8 mouse cellular contexts compared by ENCODE assay signal in the genomic region with DNA sequence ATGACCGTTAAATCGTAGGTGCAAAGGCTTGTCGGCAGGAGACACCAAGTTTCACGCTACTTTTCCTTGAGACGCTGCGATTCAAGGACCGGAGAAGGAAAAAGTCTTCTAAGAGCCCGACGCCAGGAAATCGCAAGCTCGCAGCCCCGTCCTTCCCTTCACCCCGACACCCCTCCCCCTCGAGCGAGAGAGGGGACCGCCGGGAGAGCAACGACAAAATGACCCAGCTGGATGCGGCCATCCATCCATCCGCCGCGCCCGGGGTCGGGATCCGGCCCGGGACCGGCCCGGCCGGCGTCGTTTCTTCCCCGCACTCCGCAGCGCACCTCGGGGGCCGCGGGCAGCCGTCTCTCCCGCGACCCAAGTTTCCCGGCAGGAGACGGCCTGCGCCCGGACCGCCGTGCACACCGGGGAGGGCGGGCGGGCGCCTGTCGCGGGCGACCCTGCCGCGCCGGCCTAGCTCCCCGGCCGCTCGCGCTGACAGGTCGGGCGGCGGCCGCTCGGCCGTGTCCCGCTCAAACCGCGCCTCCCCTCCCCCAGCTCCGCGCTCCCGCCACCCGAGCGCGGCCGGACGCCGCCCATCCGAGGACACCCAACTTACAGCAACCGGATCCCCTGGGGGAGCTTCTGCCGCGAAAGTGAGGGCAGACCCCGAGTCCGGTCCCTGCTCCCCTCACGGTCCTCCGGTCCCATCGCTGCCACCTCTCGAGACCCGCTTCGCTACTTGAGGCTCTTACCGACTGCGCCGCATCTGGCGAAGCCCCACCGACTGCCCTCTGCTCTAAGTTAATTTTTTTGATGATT. TPM values are rescaled to one million over a fixed set of nuclear protein-coding genes. Genes with fewer than 3 reads are reported as not detected.
DNase-seq lines count a peak whose midpoint lies in the region; ATAC-seq and TF ChIP-seq lines count a peak whose summit lies in the region.

No protein-coding gene starts in this region.

- peak overlapping the region; percentile 96 for H3K9ac ChIP-seq in embryonic facial prominence, embryonic 14.5 days (ENCODE audit: low read depth, low read length)
- H3K9ac ChIP-seq in heart, embryonic 14.5 days (ENCODE audit: low read length) = peak overlapping the region; percentile 98
- peak overlapping the region; percentile 75 for H3K9ac ChIP-seq in lung, postnatal 0 days (replicated peaks; ENCODE audit: low read depth)

- peak; percentile 58 for DNase-seq in CD4-positive, CD25-positive, alpha-beta regulatory T cell, adult 2 months (ENCODE audit: low read depth, low spot score)
- DNase-seq in adrenal gland, postnatal 14 days = peak; percentile 81
- DNase-seq in embryonic facial prominence, embryonic 14.5 days (ENCODE audit: low spot score) = peak; percentile 74
- DNase-seq in kidney, postnatal 10 days = peak; percentile 77
- peak; percentile 81 for DNase-seq in lung, postnatal 0 days (ENCODE audit: low spot score)
- DNase-seq in ovary, postnatal 10 days (ENCODE audit: low spot score) = peak; percentile 35
- peak; percentile 53 to 66 for DNase-seq in thymus, postnatal 36 days

- no peaks in the 10 kb centered on the region for H3K4me1 ChIP-seq in embryonic facial prominence, embryonic 14.5 days (ENCODE audit: control insufficient read depth, insufficient read depth, low read length)
- peaks cover 0 to 15% of the 10 kb centered on the region in 2 experiments; a peak in 2 of 4 replicates for H3K4me1 ChIP-seq in heart, embryonic 14.5 days (ENCODE audit: control insufficient read depth in 2 of 2, insufficient read depth in 2 of 2, low read length in 2 of 2)
- H3K4me1 ChIP-seq in lung, postnatal 0 days (ENCODE audit: insufficient read depth, low read depth, low read length) = no peaks in the 10 kb centered on the region

- TF ChIP-seq EP300 in lung, postnatal 0 days (IDR thresholded peaks at IDR 0.05) = no peak

- under 1% methylated on average over 38 of the region's 95 CpGs for WGBS in embryonic facial prominence, embryonic 14.5 days
- under 1% methylated on average over 88 of the region's 95 CpGs for WGBS in heart, embryonic 14.5 days
- WGBS in lung, postnatal 0 days = under 1% methylated on average over 52 of the region's 95 CpGs

- TF ChIP-seq CTCF in lung, postnatal 0 days (IDR thresholded peaks at IDR 0.05) = no peak

- no peaks in the 10 kb centered on the region for H3K27me3 ChIP-seq in embryonic facial prominence, embryonic 14.5 days (replicated peaks; ENCODE audit: control insufficient read depth, insufficient read depth, low read length)
- no peaks in the 10 kb centered on the region for H3K27me3 ChIP-seq in heart, embryonic 14.5 days (ENCODE audit: control insufficient read depth, insufficient read depth, low read length)
- H3K27me3 ChIP-seq in lung, postnatal 0 days (replicated peaks; ENCODE audit: insufficient read depth, low read length) = no peaks in the 10 kb centered on the region

- ATAC-seq in embryonic facial prominence, embryonic 14.5 days (ENCODE audit: low read depth) = peak; percentile 69
- ATAC-seq in heart, embryonic 14.5 days (ENCODE audit: insufficient number of reproducible peaks, insufficient read depth, low FRiP score, low read depth) = peak; percentile 74
- peak; percentile 69 for ATAC-seq in lung, postnatal 0 days

- peak overlapping the region; percentile 82 for H3K4me2 ChIP-seq in embryonic facial prominence, embryonic 14.5 days (ENCODE audit: low read depth, low read length)
- peak overlapping the region; percentile 81 for H3K4me2 ChIP-seq in heart, embryonic 14.5 days (ENCODE audit: low read length)
- H3K4me2 ChIP-seq in lung, postnatal 0 days (replicated peaks; ENCODE audit: low read depth, low read length) = peak overlapping the region; percentile 74

- no peaks in the 10 kb centered on the region for H3K36me3 ChIP-seq in embryonic facial prominence, embryonic 14.5 days (ENCODE audit: control insufficient read depth, insufficient read depth, low read length)
- H3K36me3 ChIP-seq in heart, embryonic 14.5 days (ENCODE audit: control insufficient read depth, insufficient read depth, low read length) = no peaks in the 10 kb centered on the region
- no peaks in the 10 kb centered on the region for H3K36me3 ChIP-seq in lung, postnatal 0 days (ENCODE audit: insufficient read depth, low read length)

- H3K4me3 ChIP-seq in embryonic facial prominence, embryonic 14.5 days (ENCODE audit: low read depth, low read length) = peak overlapping the region; percentile 94
- H3K4me3 ChIP-seq in heart, embryonic 14.5 days (ENCODE audit: control insufficient read depth in 1 of 2, insufficient read depth in 1 of 2, low read depth in 1 of 2, low read length in 2 of 2) = peak overlapping the region; percentile 91 to 94
- H3K4me3 ChIP-seq in lung, postnatal 0 days (ENCODE audit: low read depth, low read length) = peak overlapping the region; percentile 87

- H3K27ac ChIP-seq in embryonic facial prominence, embryonic 14.5 days (replicated peaks; ENCODE audit: low read depth, low read length) = peak overlapping the region; percentile 95
- H3K27ac ChIP-seq in heart, embryonic 14.5 days (replicated peaks in 1 of 2; ENCODE audit: control insufficient read depth in 1 of 2, insufficient read depth in 1 of 2, low read depth in 2 of 2, low read length in 2 of 2) = peak overlapping the region; percentile 95 to 98
- peak overlapping the region; percentile 94 for H3K27ac ChIP-seq in lung, postnatal 0 days (ENCODE audit: low read length)

- H3K9me3 ChIP-seq in embryonic facial prominence, embryonic 14.5 days (ENCODE audit: control insufficient read depth, low read length) = no peaks in the 10 kb centered on the region
- no peaks in the 10 kb centered on the region for H3K9me3 ChIP-seq in heart, embryonic 14.5 days (ENCODE audit: control insufficient read depth, low read length)
- no peaks in the 10 kb centered on the region for H3K9me3 ChIP-seq in lung, postnatal 0 days (ENCODE audit: low read length)

RNA-seq across cellular contexts. Expression of a gene that starts 40.8 kb away (rescaled TPM):
- 0.26 and 0.41 TPM in 2 replicates for total RNA-seq in adrenal gland, postnatal 14 days (2021)
- 0.85 and 1.2 TPM in 2 replicates for polyA plus RNA-seq in embryonic facial prominence, embryonic 14.5 days (2014; fragmentation: Nextera tagmentation; extraction: Ambion mirVana)
- 0.51 and 0.74 TPM in 2 replicates for polyA plus RNA-seq in heart, embryonic 14.5 days (2014; fragmentation: Nextera tagmentation; extraction: Ambion mirVana)
- 7.6 and 12.1 TPM in 2 replicates for polyA plus RNA-seq in lung, postnatal 0 days (2015; fragmentation: Nextera tagmentation; extraction: Ambion mirVana)

RNA-seq across cellular contexts. Expression of a gene that starts 50.0 kb away (rescaled TPM):
- total RNA-seq in adrenal gland, postnatal 14 days (2021) = 7.6 and 7.7 TPM in 2 replicates
- polyA plus RNA-seq in embryonic facial prominence, embryonic 14.5 days (2014; fragmentation: Nextera tagmentation; extraction: Ambion mirVana) = 22.3 and 23.9 TPM in 2 replicates
- 12.6 and 16.3 TPM in 2 replicates for polyA plus RNA-seq in heart, embryonic 14.5 days (2014; fragmentation: Nextera tagmentation; extraction: Ambion mirVana)
- 23.4 and 24.4 TPM in 2 replicates for polyA plus RNA-seq in lung, postnatal 0 days (2015; fragmentation: Nextera tagmentation; extraction: Ambion mirVana)

Comparison
In these comparisons a context has a peak if more than half of its experiments do, and no peak if none do; other contexts are left out.
1. Peak in every context shown above with its lines: DNase-seq, ATAC-seq, H3K4me3 ChIP-seq and H3K27ac ChIP-seq.